Mouse (Mus musculus) c-Kit-positive CD71-positive TER-119-positive erythroid progenitor cells, embryonic 14.5 days (primary cell): Measurements from ENCODE around the gene Phc2.

ENCODE experiments used
- DNase-seq: peaks from one replicate; pipeline ENCODE4 v3.0.0-alpha.2; 2013; ENCODE audit warnings: low spot score

Gene Phc2

DNA sequence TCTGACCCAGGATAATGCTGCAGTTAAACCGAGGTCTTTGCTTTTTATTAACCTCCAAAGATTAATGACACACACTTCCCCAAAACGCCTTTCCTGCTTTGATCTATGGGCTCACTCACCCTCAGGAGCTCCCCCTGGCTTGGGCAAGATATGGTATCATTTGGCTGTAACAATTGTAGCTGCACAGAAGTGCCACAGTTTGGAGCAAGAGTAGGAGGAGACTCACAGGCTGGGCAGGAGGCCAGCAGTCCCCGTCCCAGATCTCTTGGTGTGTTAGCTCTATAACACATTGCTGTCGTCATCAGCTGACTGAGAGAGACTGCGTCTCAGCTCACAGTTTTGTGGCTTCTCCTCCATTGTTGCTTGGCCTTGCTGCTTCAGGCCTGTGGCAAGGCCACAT lies 65.6 kb downstream of the Phc2 start:
- DNase-seq, result no peak

DNA sequence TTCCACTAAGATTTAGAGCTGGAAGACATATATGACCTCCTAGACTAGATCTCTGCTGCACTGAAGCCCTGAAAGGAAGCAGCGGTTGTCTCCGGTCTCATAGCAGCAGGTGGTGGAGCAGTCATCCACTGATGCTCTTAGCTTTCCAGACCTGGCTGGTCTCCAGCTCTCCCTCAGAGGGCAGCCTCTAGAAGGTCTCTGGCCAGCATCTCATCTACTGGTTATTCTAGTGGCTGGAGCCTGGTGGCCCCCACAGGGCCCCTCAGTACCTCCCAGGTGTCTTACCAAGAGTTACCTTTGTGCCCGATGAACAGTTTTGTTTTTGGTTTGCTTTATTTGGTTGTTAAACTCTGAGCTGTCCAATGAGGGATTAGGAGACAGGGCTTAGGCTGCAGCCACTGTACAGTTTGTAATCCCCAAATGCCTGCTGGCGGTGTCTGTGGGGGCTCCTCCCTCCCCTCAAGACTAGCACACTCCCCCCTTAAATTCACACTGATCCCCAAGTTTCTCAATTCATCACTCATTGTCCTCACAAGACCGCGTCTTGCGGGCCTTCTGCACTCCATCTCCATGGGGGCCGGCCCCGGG lies 66.7 kb downstream of the Phc2 start:
- DNase-seq, result no peak

DNA sequence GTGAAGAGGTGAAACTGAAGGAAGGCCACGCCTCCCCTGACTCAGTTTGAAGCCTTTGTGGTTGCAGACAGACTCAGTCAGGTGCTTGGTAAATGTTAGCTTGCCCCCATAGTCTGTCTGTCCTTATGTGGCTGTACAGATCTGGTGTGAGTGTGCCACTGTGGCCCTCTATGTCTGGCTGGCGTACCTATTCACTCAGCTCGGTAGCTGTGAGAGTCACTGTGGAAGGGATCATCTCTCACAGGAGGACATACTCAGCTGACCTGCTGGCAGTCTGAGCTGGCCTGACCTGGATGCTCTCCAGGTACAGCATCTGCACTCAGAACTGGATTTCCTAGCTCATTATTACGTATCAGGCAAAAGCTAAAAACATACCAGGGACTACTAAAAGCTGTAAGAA lies 67.3 kb downstream of the Phc2 start:
- DNase-seq, result no peak

DNA sequence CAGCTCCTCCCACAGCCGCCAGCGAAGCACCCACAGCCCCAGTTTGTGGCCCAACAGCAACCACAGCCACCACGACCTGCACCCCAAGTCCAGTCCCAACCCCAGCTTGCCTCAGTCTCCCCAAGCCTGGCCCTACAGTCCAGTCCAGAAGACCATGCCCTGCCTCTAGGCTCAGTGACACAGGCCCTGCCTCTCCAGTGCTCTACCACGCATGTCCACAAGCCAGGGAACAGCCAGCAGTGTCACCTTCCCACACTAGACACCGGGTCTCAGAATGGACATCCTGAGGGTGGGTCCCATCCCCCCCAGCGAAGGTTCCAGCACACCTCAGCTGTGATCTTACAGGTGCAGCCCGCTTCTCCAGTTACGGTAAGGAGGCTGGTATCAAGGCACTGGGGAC lies 68.4 kb downstream of the Phc2 start:
- no peak for DNase-seq

DNA sequence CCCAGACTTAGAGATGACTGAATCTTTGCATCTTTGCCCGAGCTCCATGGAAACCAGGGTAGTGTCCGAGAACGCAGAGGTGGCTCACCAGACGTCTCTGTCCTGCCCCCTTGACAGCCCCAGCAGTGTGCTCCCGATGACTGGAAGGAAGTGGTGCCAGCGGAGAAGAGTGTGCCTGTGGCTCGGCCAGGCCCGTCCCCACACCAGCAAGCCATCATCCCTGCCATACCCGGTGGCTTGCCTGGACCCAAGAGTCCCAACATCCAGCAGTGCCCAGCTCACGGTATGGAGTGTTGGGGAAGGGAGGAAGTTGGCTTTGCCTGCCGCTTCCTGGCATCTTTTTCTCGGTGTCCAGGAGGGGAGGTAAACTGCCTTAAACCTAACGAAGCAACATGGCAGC lies 68.9 kb downstream of the Phc2 start:
- no peak for DNase-seq

DNA sequence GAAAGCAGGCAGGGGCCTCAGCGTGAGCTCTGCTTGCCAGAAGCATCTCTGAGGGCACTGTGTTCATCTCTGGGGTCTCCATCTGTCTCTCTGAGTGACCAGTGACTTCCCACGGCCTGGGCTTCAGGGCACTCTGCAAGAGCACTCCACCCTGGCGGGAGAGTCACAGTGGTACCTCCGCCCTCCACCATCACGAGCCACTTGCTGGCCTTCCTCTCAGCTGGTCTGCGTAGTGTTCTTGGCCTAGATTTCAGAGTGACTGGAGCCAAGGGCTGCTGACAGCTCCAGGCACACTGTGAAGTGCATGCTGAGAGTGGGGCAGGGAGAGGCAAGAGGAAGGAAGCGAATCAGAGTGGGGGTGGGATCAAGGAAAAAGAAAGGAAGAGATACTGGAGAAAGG lies 69.6 kb downstream of the Phc2 start:
- DNase-seq, result no peak

DNA sequence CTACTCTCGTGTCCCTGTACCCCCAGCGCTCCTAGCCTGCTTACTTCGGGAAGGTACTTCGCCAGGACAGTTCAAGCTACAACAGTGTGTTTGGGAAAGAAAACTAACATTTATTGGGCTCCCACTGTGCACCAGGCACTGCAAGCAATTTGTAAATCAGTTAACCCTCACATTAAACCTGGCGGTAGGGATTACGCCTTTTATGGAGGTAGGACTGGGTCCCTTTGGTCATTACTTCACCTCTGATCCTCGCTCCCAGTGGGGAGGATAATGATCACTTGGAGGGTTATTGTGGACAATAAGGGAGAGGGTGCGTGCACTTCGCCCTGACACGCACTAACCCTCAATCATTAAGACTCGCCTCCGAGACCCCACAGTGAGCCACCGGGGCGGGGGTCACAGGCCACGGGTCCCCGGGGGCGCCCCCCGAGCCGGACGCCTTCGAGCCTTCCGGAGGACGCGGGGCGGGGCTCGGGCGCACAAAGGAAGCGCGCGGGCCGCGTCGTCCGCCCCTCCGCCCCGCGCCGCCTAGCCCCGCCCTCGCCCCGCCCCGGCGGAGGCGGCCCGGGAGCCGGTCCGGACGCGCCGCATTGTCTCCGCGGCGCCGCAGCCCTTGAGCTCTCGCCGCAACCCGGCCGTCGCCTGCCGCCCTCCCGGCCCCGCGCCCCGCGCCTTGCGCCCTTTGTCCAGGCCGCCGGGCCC lies 72.7 kb downstream of the Phc2 start:
- DNase-seq, result peak; percentile 68

DNA sequence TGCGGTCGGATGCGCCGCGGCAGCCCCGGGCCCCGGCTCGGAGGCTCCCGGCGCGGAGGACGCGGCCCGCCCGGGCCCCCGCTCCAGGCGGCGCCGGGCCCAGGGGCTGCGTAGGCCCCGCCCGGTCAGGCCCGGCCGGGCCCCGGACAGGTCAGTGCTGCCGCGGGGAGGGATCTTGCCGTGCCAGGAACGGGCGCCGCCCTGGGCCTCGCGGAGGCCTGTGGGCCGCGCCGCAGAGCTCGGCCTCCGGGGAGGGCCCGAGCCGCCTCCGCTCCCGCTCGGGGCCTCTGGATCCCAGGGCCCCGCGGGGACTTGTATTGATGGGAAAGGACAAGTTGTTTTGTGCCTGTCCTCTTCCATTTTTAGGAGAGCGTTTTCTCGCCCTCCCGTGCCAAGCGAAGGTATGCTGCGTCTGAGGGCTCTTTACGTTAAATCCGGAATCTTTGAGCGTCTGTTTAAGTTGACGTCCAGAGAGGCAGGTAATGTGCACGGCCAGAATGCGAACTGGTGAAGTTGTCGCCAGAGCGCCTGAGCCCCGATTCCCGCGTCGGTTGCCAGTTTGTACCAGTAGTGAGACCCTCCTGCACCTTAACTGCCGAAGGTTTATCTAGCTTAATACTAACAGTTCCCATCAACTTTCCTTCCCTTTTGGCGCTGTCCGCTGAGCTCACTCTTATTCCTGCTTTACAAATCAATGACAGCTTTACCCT lies 73.4 kb downstream of the Phc2 start:
- peak; percentile 47 for DNase-seq

DNA sequence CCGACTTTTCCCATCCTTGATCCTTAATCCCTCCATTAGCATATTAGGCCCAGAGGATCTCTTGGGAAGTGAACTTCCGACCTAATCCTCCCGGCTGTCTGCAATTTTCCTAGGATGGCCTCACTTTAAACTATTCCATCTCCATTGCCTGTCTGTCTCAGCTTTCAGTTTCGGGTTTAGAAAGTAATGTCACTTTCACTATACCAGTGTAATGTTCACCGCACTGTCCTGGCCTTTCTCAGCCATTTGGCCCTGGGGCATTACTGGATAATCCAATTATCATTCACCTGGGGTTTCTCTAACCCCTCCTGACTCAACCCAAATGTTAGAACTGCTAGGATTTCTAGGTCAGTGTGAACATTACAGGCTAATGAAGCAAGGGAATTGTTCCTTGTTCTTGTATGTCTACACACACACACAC lies 73.9 kb downstream of the Phc2 start:
- peak; percentile 29 for DNase-seq

DNA sequence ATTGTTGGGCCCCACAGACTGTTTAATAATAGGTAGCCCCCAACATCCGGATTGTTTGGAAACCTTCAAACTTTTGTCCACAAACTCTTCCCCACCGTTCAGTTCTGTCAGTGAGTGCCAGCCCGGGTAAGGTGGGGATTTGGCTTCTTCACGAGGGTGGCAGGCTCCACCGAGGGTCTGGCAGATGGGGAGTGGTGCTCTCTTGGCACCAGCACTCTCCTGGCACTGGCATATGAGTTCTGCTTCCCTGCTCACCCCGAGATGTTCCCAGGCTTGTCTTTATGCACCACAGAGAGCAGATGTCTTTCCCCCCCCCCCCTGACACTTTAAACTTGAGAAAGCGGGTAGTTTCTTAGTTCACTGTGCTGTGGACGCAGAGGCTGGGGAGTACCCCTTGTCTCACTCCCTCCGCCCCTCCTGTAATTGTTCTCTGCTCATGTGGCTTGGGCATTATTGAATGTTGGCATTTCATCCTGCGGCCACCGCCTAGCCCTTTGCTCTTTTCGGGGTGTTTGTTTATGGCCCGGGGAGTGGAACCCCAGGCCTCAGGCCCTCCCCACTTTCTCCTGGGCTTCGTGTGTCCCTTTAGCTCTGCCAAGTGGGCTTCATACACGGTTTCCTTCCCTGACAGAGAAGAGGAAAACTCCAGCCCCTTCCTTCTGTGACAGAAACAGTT lies 74.7 kb downstream of the Phc2 start:
- no peak for DNase-seq

DNA sequence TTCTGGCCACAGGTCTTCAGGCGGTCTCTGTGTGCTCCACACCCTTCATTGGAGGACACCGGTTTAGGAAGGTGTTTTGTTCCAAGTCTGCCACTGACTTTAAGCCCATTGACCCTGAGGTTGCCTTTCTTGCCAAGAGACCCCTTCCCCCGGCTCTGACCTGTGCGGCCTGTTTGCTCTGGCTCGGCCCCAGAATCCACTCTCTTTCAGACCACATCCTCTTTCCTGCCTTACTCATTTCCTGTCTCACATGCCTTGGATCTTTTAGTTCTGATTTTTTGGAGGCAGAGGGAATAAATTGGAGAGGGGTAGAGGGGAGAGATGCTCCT lies 75.2 kb downstream of the Phc2 start:
- no peak for DNase-seq

DNA sequence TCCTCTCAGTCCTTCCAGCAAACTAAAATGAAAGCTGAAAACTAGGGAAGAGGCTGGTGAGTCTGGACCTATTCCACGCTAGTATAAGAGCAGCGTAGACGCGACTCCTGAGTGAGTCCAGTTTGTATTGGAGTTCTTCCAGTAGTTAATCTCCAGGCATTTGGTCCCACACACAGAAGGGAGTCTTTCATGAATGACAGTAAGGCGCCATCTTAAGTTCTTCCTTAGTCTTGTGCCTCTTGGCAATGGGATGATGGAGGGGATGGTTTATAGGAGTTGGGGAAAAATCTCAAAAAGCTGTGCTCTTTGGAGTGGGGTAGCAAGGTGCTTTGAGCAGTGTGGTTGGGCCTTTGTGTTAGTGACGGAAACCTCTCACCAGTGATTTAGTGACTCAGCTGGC lies 75.8 kb downstream of the Phc2 start:
- no peak for DNase-seq

DNA sequence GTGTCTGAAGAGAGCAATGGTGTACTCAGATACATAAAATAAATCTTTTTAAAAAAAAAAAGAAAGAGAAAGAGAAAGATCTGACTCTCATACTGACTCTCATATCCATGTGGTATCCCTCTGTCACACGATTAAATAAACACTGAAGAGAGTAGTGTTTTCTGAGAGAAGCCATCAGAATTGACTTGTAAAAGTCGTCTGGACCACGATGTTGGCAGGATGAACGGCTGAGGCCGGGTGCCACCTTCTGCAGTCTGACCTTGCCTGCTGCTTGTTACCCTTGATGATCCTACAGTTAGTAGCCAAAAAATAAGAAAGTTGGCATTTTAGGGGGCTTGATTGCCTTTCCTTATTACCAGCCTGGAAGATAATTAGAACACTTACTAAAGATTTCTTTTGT lies 78.3 kb downstream of the Phc2 start:
- no peak for DNase-seq

DNA sequence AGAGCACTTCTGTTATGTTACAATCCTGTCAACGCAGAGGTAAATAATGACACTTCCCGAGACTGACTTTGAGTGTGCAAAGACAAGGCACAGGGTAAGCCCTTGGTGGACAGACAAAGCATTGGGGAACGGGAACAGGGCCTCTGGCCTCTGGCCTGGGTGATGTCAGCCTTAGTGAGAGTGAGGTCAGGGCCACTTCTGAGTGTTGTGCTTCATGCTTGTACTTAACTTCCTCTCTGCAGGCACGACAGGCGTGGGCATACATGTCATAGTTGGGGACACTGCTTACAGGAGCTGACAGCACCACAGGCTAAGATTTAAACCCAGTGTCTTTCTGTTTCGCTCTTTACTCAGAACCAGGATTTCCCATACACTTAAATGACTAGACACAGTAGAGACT lies 79.0 kb downstream of the Phc2 start:
- DNase-seq, result no peak

DNA sequence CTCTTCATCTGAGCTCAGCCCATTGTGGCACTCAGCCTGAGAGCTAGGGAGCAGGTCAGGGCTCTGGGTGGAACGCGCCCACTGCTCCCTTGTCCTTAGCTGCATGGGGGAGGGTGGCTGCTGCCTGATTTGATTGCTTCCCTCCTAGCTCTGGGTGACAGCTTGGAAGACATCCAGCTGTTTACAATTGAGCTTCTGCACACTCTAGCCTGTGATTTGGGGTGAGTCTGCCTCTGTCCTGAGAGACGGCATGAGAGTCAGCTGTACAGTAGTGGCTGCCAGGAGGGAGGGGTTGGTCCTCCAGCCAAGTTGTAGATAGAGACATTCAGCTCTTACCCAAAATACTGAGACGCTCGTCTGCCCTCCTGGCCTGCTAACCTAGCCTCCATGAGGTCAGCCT lies 79.7 kb downstream of the Phc2 start:
- no peak for DNase-seq

DNA sequence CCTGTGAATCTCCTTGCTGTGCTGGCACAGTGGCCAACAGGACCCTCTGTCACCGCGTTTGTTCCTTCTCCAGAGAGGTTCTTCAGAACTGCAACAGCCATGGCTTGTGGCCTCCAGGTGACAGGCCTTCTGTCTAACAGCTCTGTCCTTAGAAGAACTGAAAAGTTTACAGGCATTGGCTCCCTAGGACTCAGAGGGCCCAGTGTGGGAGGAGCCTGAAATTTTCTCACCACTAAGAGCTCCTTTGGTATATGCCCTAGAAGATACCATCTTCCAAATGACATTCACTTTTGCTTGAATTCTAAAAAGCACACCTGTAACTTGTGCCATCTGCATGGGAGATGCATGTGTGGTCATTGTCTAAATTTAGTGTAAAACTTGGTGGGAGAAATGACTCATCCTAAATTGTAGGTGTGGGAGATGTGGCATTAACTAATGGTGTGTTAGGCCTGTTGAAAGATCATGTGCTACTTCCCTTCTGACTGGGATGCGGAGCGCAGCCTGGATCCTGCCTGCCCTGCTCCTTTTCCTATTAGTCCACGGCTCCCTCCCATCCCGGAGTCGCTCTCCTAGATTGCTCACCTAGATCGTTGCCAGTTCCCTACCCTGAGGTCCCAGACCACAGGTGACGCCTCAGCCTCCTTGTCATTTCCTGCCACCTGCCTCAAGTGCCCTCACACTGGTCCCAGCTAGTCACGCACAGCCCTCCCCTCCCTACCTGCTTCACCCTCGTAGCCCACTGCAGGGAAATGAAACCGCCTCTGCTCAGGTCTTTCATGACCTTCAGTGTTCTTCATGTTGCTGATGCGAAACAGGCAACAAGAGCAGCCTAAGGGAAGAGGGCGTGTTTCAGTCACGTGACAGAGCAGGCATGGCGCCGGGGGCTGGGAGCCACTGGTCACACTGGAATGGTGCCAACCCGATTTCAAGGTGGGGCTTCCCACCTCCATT lies 80.5 kb downstream of the Phc2 start:
- no peak for DNase-seq

DNA sequence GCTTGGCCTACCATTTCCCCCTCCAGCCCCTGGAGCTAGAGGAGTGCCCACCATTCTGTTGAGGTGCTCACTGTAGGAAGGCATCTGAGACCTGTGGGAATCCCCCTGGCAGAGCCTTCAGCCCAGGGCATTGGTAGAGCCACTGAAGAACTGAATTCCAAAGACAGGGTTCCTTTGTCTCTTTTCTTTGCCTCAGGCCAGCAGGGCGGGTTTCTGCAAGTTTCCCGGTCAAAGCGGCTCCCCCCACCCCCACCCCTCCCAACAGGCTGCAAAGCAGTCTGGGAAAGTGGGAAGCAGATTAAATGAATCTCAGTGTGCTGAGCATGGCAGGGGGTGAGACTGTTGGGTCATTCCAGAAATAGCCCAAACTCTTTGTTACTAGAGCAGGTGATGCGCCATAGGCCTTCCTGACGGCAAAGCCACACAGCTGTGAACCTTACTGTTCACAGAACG lies 82.7 kb downstream of the Phc2 start:
- DNase-seq, result no peak

DNA sequence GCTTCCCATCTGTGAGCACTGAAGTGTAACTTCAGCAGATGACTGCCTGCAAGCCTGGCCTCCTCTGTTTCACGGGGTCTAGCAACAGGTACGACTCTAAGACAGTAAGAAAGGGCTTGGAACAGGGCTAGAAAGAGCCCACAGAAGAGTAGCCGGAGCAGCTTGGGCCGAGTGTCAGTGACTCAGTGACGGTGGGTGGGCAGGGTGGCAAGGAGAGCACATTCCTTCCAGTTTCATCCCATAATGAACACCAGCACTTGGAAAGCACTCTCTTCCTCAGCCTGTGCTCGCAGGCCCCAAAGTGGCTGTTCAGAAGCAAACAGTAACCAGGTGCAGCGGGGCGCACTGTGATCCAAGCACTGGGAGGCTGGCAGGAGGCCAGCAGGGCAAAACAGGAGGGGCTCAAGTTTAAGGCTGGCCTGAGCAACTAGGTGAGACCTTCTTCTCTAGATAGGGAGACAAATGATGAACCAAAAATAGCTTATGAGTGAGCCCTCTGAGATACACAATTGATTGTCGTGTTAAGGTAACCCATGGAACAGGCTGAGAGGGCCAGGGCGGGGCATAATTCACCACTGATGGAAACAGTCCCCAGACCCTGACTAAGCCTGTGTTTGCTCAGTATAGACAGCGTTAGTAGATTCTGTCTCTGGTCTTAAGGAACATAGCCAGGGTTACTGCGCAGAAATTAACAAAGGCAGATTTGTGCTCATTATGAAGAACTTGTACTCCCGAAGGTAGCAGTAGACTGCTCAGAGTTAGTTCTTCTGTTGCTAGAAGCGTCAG lies 83.5 kb downstream of the Phc2 start:
- no peak for DNase-seq

DNA sequence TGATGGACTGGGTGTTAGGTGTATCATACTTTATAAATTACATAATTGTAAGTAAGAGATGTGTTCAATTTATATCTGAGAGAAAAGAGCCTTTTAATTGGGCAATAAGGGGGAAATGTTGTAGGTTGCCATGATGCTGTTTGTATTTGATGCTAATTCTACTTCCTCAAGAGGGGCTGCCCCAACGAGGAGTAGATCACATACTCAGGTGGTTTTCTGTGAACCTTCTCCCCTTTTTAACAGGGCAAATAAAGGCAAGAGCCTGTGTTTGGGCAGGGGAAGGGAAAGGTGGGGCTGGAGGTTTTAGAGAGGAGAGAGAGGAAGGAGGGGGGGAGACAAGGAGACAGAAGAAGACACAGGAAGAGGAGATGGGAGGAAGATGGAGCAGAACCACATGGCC lies 86.4 kb downstream of the Phc2 start:
- no peak for DNase-seq

DNA sequence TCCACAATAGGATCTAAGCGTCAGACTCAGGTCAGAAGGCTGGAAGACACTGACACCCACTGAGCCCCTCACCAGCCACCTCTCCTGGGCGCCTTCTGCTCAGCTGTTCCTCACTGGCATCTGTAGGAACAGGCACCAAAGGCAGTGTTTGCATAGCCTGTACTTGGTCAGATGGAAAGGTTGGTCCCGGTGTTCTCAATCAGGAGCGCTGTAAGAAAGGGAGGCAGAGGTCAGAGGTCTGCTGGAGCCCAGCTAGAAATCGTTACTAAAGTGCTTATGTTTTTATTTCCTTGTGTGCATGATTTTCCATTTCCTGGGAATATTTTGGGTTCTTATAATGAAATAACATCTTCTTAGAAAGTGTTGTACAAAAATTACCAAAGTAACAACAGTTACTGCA lies 87.4 kb downstream of the Phc2 start:
- no peak for DNase-seq

DNA sequence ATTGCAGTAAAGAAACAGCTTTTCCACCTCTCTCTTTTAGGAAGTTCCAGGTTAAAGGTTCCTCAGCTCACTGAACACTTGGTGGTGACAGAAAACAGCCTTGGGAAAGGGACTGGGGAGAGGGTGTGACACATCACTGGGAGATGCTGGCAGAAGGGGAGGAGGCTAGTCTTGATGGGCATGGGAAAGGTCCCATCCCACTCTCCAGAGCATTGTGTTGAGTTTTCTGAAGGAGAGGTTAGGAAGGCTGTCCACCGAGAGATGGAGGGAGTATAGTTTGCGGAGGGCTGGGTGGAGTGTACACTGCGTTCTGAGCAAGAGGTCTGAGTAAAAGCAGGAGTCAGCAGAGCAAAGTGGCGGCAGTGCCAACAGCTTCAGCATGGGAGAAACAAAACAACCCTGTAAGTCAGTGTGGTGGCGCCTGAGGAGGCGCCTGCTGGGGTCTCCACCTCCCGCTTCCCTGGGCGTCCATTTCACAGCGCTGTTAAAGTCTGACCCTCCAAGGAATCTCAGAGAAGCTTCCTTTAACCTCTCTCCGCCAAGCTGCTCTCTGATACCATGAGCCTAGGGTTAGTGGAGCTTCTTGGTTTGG lies 88.0 kb downstream of the Phc2 start:
- DNase-seq, result no peak
